Mouse (Mus musculus) left cerebral cortex, adult 11 months (tissue): ENCODE results near the gene Gm4792.

ENCODE experiments used
- DNase-seq: peaks from one replicate; pipeline ENCODE4 v3.0.0; 2022; ENCODE audit warnings: low spot score

Gm4792 gene

GRCm38 (mm10) chr10:94299301-94299700 is 798 bp upstream of the Gm4792 start:
- no peak for DNase-seq

DNA sequence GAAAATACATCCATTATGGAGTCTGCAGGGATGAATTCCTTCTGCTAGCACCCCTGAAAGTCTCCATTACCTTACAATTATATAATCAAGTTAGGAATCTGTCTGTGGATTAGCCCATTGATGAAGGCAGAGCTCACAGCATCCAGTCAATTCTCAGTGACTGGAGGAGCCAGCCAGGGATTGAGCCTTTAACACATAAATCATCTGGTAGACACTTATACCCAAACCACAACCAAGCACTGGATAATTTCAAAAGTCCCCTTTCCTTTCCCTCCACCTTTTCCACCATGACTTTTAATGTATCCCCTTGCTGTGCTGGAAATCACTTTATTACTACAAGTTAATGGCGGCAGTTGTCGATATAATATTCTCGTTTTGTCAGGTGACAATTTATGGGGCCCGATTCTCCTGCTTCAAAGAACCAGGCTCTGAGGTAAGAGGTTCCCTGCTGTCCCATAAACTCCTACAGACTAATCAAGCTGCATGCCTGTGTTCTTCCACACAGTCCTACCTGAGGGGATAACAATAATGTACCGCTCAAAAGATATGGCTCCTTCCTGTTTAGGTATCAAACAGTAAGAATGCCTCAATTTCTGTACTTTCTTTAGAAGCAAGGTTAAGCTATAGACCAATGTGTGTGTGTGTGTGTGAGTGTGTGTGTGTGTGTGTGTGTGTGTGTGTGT is 2.4 kb downstream of the Gm4792 start:
- no peak for DNase-seq

DNA sequence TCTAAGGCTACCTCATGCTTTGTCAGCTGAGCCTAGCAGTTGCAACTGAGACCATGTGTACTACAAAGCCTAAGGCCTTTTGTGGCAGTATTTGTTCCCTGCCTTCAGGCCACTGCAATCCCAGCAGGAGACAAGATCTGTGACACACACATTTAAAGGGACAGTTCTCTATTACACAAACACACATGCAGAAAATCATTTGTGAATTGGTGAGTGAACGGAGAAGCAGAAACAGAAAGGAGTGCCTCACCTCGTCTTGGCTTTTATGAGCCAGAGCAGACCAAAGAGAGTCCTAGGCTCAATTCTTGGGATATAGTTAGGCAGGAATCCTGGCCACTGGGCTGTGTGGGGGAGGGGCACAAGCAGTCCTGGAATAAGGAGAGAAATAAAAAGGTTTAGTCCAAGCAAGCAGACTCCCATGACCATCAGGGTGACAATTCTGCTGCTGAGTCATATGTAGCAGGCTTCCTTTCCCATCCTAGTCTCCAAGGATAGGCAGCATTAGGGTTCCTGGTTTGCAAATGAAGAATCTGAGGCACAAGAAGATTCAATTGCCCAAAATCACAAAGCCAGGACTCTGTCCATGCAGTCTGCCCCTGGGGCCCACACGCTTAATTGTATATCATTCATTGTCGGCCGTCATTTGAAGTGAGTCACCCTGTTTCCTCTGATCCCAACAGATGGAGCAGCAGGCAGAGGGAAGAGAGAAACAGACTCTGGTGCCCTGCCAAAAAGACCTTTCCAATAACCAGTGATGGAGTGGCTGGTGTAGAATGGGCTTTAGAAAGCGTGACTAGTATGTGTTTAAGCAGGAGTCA is 3.4 kb downstream of the Gm4792 start:
- no peak for DNase-seq

DNA sequence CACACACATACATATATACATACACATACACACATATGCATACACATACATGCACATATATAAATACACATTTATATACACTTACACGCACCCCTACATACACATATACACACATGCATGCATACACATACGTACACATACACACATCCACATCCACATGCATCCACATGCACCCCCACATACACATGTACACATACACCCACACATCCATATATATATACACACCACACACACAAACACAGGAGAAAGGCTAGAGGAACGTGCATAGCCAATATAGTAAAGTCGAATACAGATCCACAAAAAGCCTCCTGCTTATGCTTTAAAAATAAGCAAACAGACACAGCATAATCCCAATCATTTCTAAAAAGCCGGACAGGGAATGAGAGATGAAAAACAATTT is 4.1 kb downstream of the Gm4792 start:
- no peak for DNase-seq

DNA sequence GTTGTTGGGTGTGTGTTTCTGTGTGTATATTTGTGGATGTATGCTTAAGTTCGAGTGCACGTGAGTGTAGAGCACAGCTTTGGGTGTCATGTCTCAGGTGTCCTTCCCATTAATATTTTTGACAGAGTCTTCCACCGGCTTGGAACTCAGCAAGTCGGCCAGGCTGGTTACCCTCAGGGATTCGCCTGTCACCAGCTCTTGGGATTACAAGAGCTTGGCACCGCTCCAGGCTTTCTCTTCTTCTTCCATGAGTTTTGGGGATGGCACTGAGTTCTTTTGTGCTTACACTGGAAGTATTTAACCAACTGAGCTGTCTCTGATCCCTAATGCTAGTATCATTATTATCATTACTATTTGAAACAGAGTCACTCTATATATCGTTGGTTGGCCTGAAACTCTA is 15.7 kb downstream of the Gm4792 start:
- DNase-seq = no peak

- no peak for DNase-seq
These were observed 16.3 kb downstream of the Gm4792 start for GRCm38 (mm10) chr10:94282179-94282578.

GRCm38 (mm10) chr10:94276511-94276910 is 22.0 kb downstream of the Gm4792 start:
- DNase-seq = no peak

DNA sequence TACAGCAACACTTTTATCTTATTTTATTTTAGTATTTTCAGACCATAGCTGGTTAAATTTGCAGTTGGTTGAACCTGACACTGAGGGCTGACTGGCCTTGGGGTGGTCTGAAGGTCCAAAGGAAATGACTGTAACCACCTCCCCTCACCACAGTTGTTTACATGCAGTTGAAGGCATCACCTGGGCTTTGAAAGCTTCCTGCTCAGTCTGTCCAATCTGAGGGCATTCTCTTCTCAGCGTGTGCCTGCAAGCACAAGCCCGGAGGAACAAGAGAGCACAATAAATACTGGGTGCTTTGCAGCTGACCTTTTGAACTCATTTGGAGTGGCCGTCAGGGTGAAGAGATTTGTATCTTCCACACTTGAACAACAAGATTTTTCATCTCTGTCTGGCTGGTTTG is 23.2 kb downstream of the Gm4792 start:
- DNase-seq = no peak

DNA sequence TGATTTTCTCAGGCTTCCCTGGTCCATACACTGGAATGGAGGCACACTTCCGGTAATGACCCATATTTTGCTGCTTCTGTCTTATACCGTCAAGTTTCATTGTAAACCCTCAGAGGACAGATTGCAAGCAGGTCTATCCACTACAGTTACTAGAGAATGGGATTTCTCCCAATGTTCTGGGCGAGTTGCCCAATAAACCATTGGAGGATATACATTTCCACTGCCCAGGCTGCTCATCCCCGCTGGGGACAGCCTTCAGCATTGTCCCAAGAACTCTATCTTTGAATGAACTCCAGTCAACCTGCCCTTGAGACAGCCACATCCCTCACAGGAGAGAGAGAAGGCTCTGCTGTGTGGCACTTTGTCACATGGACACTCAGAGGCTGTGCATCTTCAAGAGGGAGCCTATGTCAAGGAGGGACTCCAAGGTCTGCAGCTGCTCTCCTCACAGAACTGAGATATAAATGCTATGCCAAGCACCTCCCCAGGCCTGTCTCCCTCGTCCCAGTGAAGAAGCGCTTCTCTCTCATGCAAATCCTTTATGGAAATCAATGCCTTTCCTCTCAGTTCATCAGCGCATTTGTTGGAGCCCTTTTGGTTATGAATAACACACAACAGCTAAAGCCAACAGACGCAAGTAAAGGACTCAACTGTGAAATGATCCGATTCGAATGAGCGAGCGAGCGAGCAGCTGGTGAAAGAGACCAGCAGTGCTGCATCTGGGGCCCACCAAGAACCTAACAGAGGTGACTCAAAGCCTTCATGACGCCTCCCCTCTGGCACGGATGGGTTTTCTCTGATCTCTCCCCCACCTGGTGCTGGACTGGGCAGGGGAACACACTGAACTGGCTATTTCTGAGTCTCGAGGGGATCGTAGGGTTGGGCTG is 32.6 kb downstream of the Gm4792 start:
- no peak for DNase-seq

GRCm38 (mm10) chr10:94263211-94263610 is 35.3 kb downstream of the Gm4792 start:
- DNase-seq = no peak

DNA sequence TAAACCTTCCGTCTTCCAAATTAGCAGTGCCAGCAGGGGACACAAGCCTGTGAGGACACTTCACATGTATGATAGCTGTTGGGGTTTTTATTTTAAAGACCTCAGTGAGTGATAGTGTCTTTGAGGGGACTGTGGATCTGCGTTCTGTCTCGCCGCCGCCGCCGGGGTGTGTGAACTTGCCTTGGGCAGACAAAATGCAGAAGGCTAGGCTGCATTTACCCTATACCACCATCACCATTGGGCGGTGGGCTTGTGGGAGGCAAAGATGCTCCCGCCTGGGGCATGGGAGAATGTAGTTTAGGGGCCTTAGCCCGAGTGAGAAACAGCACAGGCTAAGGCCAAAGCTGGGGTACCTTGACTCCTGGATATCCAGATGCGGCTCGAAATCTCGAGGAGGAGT is 35.9 kb downstream of the Gm4792 start:
- DNase-seq = no peak

DNA sequence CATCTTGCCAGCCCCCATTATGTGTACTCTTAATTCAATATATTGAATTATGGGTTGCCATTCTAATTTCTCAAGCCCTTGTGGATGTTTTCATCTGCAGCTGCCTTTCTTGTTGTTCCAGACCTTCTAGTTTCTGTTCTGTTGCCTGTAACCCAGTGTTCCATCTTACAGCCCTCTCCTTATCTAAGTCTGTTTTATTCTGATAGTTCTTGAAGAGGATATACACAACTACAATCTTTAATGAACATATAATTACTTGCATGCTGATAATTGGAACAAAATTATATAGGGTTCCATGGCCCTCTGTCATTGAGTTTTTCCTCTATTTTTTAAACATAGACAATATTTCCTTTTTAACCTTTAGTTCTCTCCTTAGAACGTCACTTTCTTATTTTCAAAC is 38.0 kb downstream of the Gm4792 start:
- no peak for DNase-seq

DNA sequence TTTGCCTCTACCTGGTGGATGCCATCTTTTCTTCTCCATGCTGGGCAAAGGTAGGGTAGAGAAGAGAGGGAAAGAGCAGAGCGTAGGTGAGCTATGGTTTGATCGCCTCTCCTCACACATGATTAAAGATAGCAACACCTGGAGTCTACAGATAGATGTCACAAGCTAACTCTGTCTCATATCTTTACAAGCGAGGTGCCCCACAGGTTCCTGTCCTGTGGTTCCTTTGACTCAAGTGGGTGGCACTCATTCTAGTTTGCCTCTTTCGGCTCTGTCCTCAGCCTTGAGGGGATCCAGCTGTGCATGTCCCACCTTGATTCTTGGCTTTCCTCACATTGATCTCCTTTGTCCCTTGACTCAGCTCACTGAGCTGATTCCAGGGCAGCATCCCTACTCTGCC is 42.0 kb downstream of the Gm4792 start:
- no peak for DNase-seq

DNA sequence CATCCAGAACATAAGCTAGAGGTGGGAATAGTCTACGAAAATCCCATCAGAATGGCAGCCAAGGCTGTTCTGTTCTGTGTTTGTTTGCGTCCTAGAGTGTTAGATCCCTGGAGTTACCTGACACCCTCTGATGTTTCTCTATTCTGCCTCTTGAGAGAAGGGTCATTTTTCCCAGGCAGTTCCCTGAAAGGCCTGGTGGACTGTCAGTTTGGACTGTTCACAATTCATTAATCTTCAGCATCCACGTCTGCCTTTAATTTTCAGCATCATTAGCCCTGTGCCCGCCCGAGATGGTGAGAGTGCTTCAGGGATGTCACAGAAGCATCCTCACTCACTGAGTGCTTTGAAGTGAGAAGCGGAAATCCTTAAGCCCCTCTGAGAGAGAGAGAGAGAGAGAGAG is 42.8 kb downstream of the Gm4792 start:
- no peak for DNase-seq

DNA sequence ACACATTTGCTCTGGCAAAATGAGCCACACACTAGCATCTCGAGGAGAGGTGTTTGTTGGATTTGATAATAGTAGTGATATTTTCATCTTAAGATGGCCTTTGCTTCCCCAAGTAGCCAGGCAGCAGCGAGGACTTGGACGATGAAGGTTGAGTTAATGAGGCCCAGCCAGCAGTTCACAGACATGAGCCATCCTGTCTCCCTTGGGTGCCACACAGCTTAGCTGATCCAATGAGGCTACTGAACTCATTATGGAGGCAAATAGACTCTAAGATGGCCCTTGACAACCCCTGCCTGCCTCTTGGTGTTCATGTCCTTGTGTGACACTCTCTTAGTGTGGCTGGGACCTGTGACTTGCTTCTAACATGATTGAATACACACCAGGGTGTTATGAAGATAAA is 43.7 kb downstream of the Gm4792 start:
- DNase-seq = no peak

DNA sequence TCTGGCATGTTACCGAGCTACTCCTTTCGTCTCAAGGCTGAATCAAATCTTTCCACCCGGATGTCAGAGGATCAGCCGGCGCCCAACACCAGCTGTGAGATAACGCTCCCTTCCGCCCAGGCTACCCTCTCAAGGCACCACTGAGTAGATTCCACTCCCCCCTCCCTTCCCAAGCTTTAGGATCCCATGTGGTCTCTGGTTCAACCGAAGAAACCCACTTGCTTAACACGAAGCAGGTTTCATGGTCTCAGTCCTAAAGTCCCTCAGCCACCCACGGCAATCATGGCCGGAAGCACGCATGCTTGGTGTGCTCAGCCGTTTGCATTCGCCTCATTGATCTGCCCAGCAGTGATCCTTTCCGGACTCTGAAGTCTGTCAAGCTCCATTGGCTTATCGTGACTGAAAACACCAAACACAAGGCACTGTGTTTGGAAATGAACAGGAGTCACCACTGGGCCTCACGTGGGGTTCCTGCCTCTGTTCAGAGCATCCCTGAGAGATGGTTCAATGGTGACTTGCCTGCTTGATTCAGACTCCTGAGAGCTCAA is 45.2 kb downstream of the Gm4792 start:
- DNase-seq = no peak

GRCm38 (mm10) chr10:94249575-94250456 is 48.7 kb downstream of the Gm4792 start:
- no peak for DNase-seq

- no peak for DNase-seq
These were observed 50.7 kb downstream of the Gm4792 start for GRCm38 (mm10) chr10:94247748-94248349.
